Mouse (Mus musculus): ENCODE results near the gene Plcd4. TPM values are rescaled to one million over a fixed set of nuclear protein-coding genes. Genes with fewer than 3 reads are reported as not detected.

Plcd4 gene
- polyA plus RNA-seq, 1 experiment from 2014 or later: 1.3 TPM

GRCm38 (mm10) chr1:74544184-74544583 is 1.5 kb downstream of the Plcd4 start, which contains the start of gene Usp37:
Gene Usp37 (minus strand): TSS chr1:74544284.
- H3K4me2 ChIP-seq: peak within 1 kb of the TSS; percentile 52
- no peak for ATAC-seq (replicated peaks; ENCODE audit: low FRiP score)
- WGBS: 79% methylated on average over 4 of the region's 4 CpGs

GRCm38 (mm10) chr1:74559061-74559460 is 16.4 kb downstream of the Plcd4 start:
- WGBS: 83% methylated on average over 5 of the region's 5 CpGs
- Histone ChIP-seq H3K4me3 (replicated peaks) (no peak overlapping the region), H3K27ac (no peak overlapping the region), H3K9ac (no peak overlapping the region), H3K4me2 (no peak overlapping the region), H3K36me3 (peaks cover 6% of the 10 kb centered on the region), H3K27me3 (no peaks in the 10 kb centered on the region), H3K4me1 (no peaks in the 10 kb centered on the region), H3K9me3 (replicated peaks) (no peaks in the 10 kb centered on the region)
- ATAC-seq (replicated peaks; ENCODE audit: low FRiP score): no peak

More at GRCm38 (mm10) chr1:74544184-74544583, 1.5 kb downstream of the Plcd4 start, which contains the start of gene Usp37:
- no peaks in the 10 kb centered on the region for H3K27me3 ChIP-seq
- no peak within 1 kb of the TSS for H3K27ac ChIP-seq
- H3K4me1 ChIP-seq: peaks cover 10% of the 10 kb centered on the region
- H3K9me3 ChIP-seq (replicated peaks): no peaks in the 10 kb centered on the region
- H3K4me3 ChIP-seq (replicated peaks): no peak within 1 kb of the TSS
- no peak within 1 kb of the TSS for H3K9ac ChIP-seq
- H3K36me3 ChIP-seq: no peaks in the 10 kb centered on the region

- Histone ChIP-seq H3K4me3 (replicated peaks) (no peak overlapping the region), H3K9ac (no peak overlapping the region), H3K36me3 (peaks cover 69% of the 10 kb centered on the region), H3K4me1 (no peaks in the 10 kb centered on the region), H3K4me2 (no peak overlapping the region), H3K27me3 (no peaks in the 10 kb centered on the region), H3K27ac (no peak overlapping the region), H3K9me3 (replicated peaks) (no peaks in the 10 kb centered on the region)
- no peak for ATAC-seq (replicated peaks; ENCODE audit: low FRiP score)
- WGBS: 93% methylated on average over 6 of the region's 6 CpGs
Observed at GRCm38 (mm10) chr1:74565834-74566233, 23.1 kb downstream of the Plcd4 start.

GRCm38 (mm10) chr1:74569739-74570719 is 27.3 kb downstream of the Plcd4 start:
- Histone ChIP-seq H3K4me3 (replicated peaks) (no peak overlapping the region), H3K4me1 (no peaks in the 10 kb centered on the region), H3K27ac (no peak overlapping the region), H3K27me3 (no peaks in the 10 kb centered on the region), H3K9ac (no peak overlapping the region), H3K4me2 (no peak overlapping the region), H3K36me3 (peaks cover 95% of the 10 kb centered on the region), H3K9me3 (replicated peaks) (no peaks in the 10 kb centered on the region)
- WGBS: 91% methylated on average over 29 of the region's 29 CpGs
- no peak for ATAC-seq (replicated peaks; ENCODE audit: low FRiP score)

- Histone ChIP-seq H3K27ac (no peak overlapping the region), H3K9me3 (replicated peaks) (no peaks in the 10 kb centered on the region), H3K4me3 (replicated peaks) (no peak overlapping the region), H3K4me1 (peaks cover 17% of the 10 kb centered on the region), H3K9ac (no peak overlapping the region), H3K36me3 (peaks cover 56% of the 10 kb centered on the region), H3K27me3 (no peaks in the 10 kb centered on the region), H3K4me2 (no peak overlapping the region)
- WGBS: 89% methylated on average over 3 of the region's 3 CpGs
- ATAC-seq (replicated peaks; ENCODE audit: low FRiP score): no peak
Observed at GRCm38 (mm10) chr1:74582621-74583020, 39.9 kb downstream of the Plcd4 start.

GRCm38 (mm10) chr1:74584616-74585398 is 42.1 kb downstream of the Plcd4 start:
- no peak for ATAC-seq (replicated peaks; ENCODE audit: low FRiP score)
- Histone ChIP-seq H3K36me3 (peaks cover 36% of the 10 kb centered on the region), H3K27me3 (no peaks in the 10 kb centered on the region), H3K9ac (no peak overlapping the region), H3K27ac (no peak overlapping the region), H3K9me3 (replicated peaks) (no peaks in the 10 kb centered on the region), H3K4me1 (peaks cover 22% of the 10 kb centered on the region), H3K4me3 (replicated peaks) (no peak overlapping the region), H3K4me2 (no peak overlapping the region)
- 91% methylated on average over 3 of the region's 3 CpGs for WGBS

- ATAC-seq (replicated peaks; ENCODE audit: low FRiP score): peak; percentile 12
- no peaks in the 10 kb centered on the region for H3K9me3 ChIP-seq (replicated peaks)
Observed at GRCm38 (mm10) chr1:74587233-74587772, 44.6 kb downstream of the Plcd4 start.

GRCm38 (mm10) chr1:74587773-74588445 is 45.2 kb downstream of the Plcd4 start, which contains the start of the genes Zfp142 and Bcs1l:
Gene Zfp142 (minus strand): TSS chr1:74588246.
Gene Bcs1l (plus strand): TSS chr1:74588289.
- whole genome bisulfite sequencing: under 1% methylated on average over 45 of the region's 48 CpGs
- H3K4me1 ChIP-seq: peaks cover 22% of the 10 kb centered on the region

More at GRCm38 (mm10) chr1:74587233-74587772, 44.6 kb downstream of the Plcd4 start:
- H3K4me2 ChIP-seq: peak overlapping the region; percentile 82
- peaks cover 47% of the 10 kb centered on the region for H3K36me3 ChIP-seq
- H3K27ac ChIP-seq: peak overlapping the region; percentile 90
- H3K27me3 ChIP-seq: no peaks in the 10 kb centered on the region
- H3K9ac ChIP-seq: peak overlapping the region; percentile 74
- peaks cover 22% of the 10 kb centered on the region for H3K4me1 ChIP-seq
- peak overlapping the region; percentile 74 for H3K4me3 ChIP-seq (replicated peaks)
- under 1% methylated on average over 24 of the region's 24 CpGs for WGBS

GRCm38 (mm10) chr1:74594434-74594833 is 51.7 kb downstream of the Plcd4 start:
- H3K36me3 ChIP-seq: peaks cover 93% of the 10 kb centered on the region
- H3K4me1 ChIP-seq: no peaks in the 10 kb centered on the region
- no peak overlapping the region for H3K4me3 ChIP-seq (replicated peaks)
- ATAC-seq (replicated peaks; ENCODE audit: low FRiP score): no peak
- 90% methylated on average over 8 of the region's 8 CpGs for WGBS
- H3K4me2 ChIP-seq: no peak overlapping the region
- no peaks in the 10 kb centered on the region for H3K27me3 ChIP-seq
- no peak overlapping the region for H3K27ac ChIP-seq
- no peak overlapping the region for H3K9ac ChIP-seq
- no peaks in the 10 kb centered on the region for H3K9me3 ChIP-seq (replicated peaks)

More at GRCm38 (mm10) chr1:74587773-74588445, 45.2 kb downstream of the Plcd4 start, which contains the start of the genes Zfp142 and Bcs1l:
- Histone ChIP-seq H3K36me3 (peaks cover 46% of the 10 kb centered on the region), H3K27ac (peak within 1 kb of the TSS; percentile 90), H3K9me3 (replicated peaks) (no peaks in the 10 kb centered on the region), H3K9ac (peak within 1 kb of the TSS; percentile 74), H3K4me3 (replicated peaks) (peak within 1 kb of the TSS; percentile 74), H3K4me2 (peak within 1 kb of the TSS; percentile 82), H3K27me3 (no peaks in the 10 kb centered on the region)
- peak; percentile 99 for ATAC-seq (replicated peaks; ENCODE audit: low FRiP score)

GRCm38 (mm10) chr1:74600501-74601266 is 58.0 kb downstream of the Plcd4 start:
- peak; percentile 63 for ATAC-seq (replicated peaks; ENCODE audit: low FRiP score)
- WGBS: 8% methylated on average over 26 of the region's 26 CpGs
- H3K27me3 ChIP-seq: no peaks in the 10 kb centered on the region
- H3K27ac ChIP-seq: peak overlapping the region; percentile 64
- peak overlapping the region; percentile 75 for H3K9ac ChIP-seq
- H3K36me3 ChIP-seq: peaks cover 41% of the 10 kb centered on the region
- H3K4me3 ChIP-seq (replicated peaks): peak overlapping the region; percentile 71
- no peaks in the 10 kb centered on the region for H3K9me3 ChIP-seq (replicated peaks)
- H3K4me2 ChIP-seq: peak overlapping the region; percentile 86
- peaks cover 19% of the 10 kb centered on the region for H3K4me1 ChIP-seq

Data from kidney, embryonic 15.5 days (tissue).